Mouse (Mus musculus): Measurements from ENCODE around the gene Pam16. TPM values are rescaled to one million over a fixed set of nuclear protein-coding genes. Genes with fewer than 3 reads are reported as not detected.

Gene Pam16
- polyA plus RNA-seq, 1 experiment from 2014 or later = 81.9 TPM

GRCm38 (mm10) chr16:4606431-4607084 lies 18.2 kb downstream of the Pam16 start:
- no peak overlapping the region for H3K9ac ChIP-seq
- H3K4me2 ChIP-seq = no peak overlapping the region
- no peaks in the 10 kb centered on the region for H3K9me3 ChIP-seq (replicated peaks)
- 21% methylated on average over 5 of the region's 5 CpGs for WGBS (ENCODE audit: insufficient replicate concordance)
- H3K36me3 ChIP-seq = peaks cover 11% of the 10 kb centered on the region
- H3K4me3 ChIP-seq = no peak overlapping the region
- H3K27me3 ChIP-seq (replicated peaks) = no peaks in the 10 kb centered on the region
- 0 out of 2 replicates have a peak, but pooled peaks have one; percentile 6 for ATAC-seq
- no peak overlapping the region for H3K27ac ChIP-seq
- H3K4me1 ChIP-seq = peaks cover 62% of the 10 kb centered on the region

- Histone ChIP-seq H3K27ac (no peak overlapping the region), H3K4me3 (no peak overlapping the region), H3K9ac (no peak overlapping the region), H3K36me3 (0 out of 2 replicates have a peak, but pooled peaks cover 7% of the 10 kb centered on the region), H3K27me3 (replicated peaks) (no peaks in the 10 kb centered on the region), H3K4me2 (no peak overlapping the region), H3K9me3 (replicated peaks) (no peaks in the 10 kb centered on the region), H3K4me1 (peaks cover 71% of the 10 kb centered on the region)
- 73% methylated on average over 12 of the region's 13 CpGs for WGBS (ENCODE audit: insufficient replicate concordance)
- no peak for ATAC-seq
Measured at GRCm38 (mm10) chr16:4605514-4606131, 19.2 kb downstream of the Pam16 start.

- H3K4me2 ChIP-seq = no peak overlapping the region
- H3K4me1 ChIP-seq = peaks cover 71% of the 10 kb centered on the region
- no peak for ATAC-seq
- H3K27me3 ChIP-seq (replicated peaks) = no peaks in the 10 kb centered on the region
- no peak overlapping the region for H3K9ac ChIP-seq
- H3K4me3 ChIP-seq = no peak overlapping the region
- 0 out of 2 replicates have a peak, but pooled peaks cover 7% of the 10 kb centered on the region for H3K36me3 ChIP-seq
- peak overlapping the region; percentile 36; the same call in 1 of the 2 replicates for H3K27ac ChIP-seq
- 69% methylated on average over 11 of the region's 11 CpGs for WGBS (ENCODE audit: insufficient replicate concordance)
- H3K9me3 ChIP-seq (replicated peaks) = no peaks in the 10 kb centered on the region
Measured at GRCm38 (mm10) chr16:4604293-4604837, 20.4 kb downstream of the Pam16 start.

GRCm38 (mm10) chr16:4603453-4603837 lies 21.3 kb downstream of the Pam16 start:
- Histone ChIP-seq H3K4me3 (no peak overlapping the region), H3K9ac (no peak overlapping the region), H3K4me2 (no peak overlapping the region), H3K27ac (peak overlapping the region; percentile 36; the same call in 1 of the 2 replicates), H3K36me3 (0 out of 2 replicates have a peak, but pooled peaks cover under 1% of the 10 kb centered on the region), H3K27me3 (replicated peaks) (no peaks in the 10 kb centered on the region), H3K9me3 (replicated peaks) (no peaks in the 10 kb centered on the region), H3K4me1 (peaks cover 80% of the 10 kb centered on the region)
- 72% methylated on average over 1 of the region's 1 CpGs for WGBS (ENCODE audit: insufficient replicate concordance)
- ATAC-seq = no peak

GRCm38 (mm10) chr16:4602766-4603452 lies 21.9 kb downstream of the Pam16 start:
- WGBS (ENCODE audit: insufficient replicate concordance) = 61% methylated on average over 7 of the region's 7 CpGs
- no peak overlapping the region for H3K9ac ChIP-seq
- no peaks in the 10 kb centered on the region for H3K9me3 ChIP-seq (replicated peaks)
- H3K4me1 ChIP-seq = peaks cover 85% of the 10 kb centered on the region
- H3K4me3 ChIP-seq = no peak overlapping the region
- H3K4me2 ChIP-seq = no peak overlapping the region
- H3K27me3 ChIP-seq (replicated peaks) = 0 out of 2 replicates have a peak, but pooled peaks cover 2% of the 10 kb centered on the region
- no peaks in the 10 kb centered on the region for H3K36me3 ChIP-seq
- peak overlapping the region; percentile 51; the same call in 1 of the 2 replicates for H3K27ac ChIP-seq
- ATAC-seq = no peak

GRCm38 (mm10) chr16:4602189-4602588 lies 22.6 kb downstream of the Pam16 start:
- H3K27me3 ChIP-seq (replicated peaks) = 0 out of 2 replicates have a peak, but pooled peaks cover 6% of the 10 kb centered on the region
- whole genome bisulfite sequencing (ENCODE audit: insufficient replicate concordance) = 48% methylated on average over 3 of the region's 3 CpGs
- H3K4me1 ChIP-seq = peaks cover 86% of the 10 kb centered on the region
- no peak overlapping the region for H3K4me2 ChIP-seq
- peak; percentile 22; the same call in 1 of the 2 replicates for ATAC-seq
- H3K9ac ChIP-seq = no peak overlapping the region
- H3K36me3 ChIP-seq = no peaks in the 10 kb centered on the region
- H3K9me3 ChIP-seq (replicated peaks) = no peaks in the 10 kb centered on the region
- H3K27ac ChIP-seq = peak overlapping the region; percentile 51; the same call in 1 of the 2 replicates
- no peak overlapping the region for H3K4me3 ChIP-seq

- no peak for ATAC-seq
- H3K4me2 ChIP-seq = no peak overlapping the region
- H3K9ac ChIP-seq = no peak overlapping the region
- 59% methylated on average over 9 of the region's 9 CpGs for WGBS (ENCODE audit: insufficient replicate concordance)
- H3K9me3 ChIP-seq (replicated peaks) = no peaks in the 10 kb centered on the region
- H3K27me3 ChIP-seq (replicated peaks) = peaks cover 16% of the 10 kb centered on the region
- no peaks in the 10 kb centered on the region for H3K36me3 ChIP-seq
- H3K27ac ChIP-seq = no peak overlapping the region
- H3K4me1 ChIP-seq = peaks cover 82% of the 10 kb centered on the region
- H3K4me3 ChIP-seq = no peak overlapping the region
Measured at GRCm38 (mm10) chr16:4600701-4601310, 24.0 kb downstream of the Pam16 start.

- ATAC-seq = no peak
- Histone ChIP-seq H3K27ac (no peak overlapping the region), H3K4me2 (no peak overlapping the region), H3K9me3 (replicated peaks) (no peaks in the 10 kb centered on the region), H3K36me3 (no peaks in the 10 kb centered on the region), H3K4me1 (peaks cover 82% of the 10 kb centered on the region), H3K4me3 (no peak overlapping the region), H3K27me3 (replicated peaks) (peaks cover 28% of the 10 kb centered on the region), H3K9ac (no peak overlapping the region)
- WGBS (ENCODE audit: insufficient replicate concordance) = 63% methylated on average over 3 of the region's 3 CpGs
Measured at GRCm38 (mm10) chr16:4599616-4600015, 25.2 kb downstream of the Pam16 start.

- Histone ChIP-seq H3K27ac (no peak overlapping the region), H3K4me3 (no peak overlapping the region), H3K4me2 (no peak overlapping the region), H3K9me3 (replicated peaks) (no peaks in the 10 kb centered on the region), H3K9ac (no peak overlapping the region), H3K4me1 (peaks cover 82% of the 10 kb centered on the region), H3K36me3 (no peaks in the 10 kb centered on the region), H3K27me3 (replicated peaks) (peaks cover 34% of the 10 kb centered on the region)
- WGBS (ENCODE audit: insufficient replicate concordance) = 36% methylated on average over 6 of the region's 6 CpGs
- ATAC-seq = no peak
Measured at GRCm38 (mm10) chr16:4598891-4599543, 25.8 kb downstream of the Pam16 start.

- Histone ChIP-seq H3K4me1 (peaks cover 76% of the 10 kb centered on the region), H3K4me3 (no peak overlapping the region), H3K36me3 (no peaks in the 10 kb centered on the region), H3K9ac (no peak overlapping the region), H3K27me3 (replicated peaks) (peaks cover 44% of the 10 kb centered on the region), H3K9me3 (replicated peaks) (no peaks in the 10 kb centered on the region), H3K4me2 (no peak overlapping the region), H3K27ac (no peak overlapping the region)
- 75% methylated on average over 5 of the region's 5 CpGs for WGBS (ENCODE audit: insufficient replicate concordance)
- no peak for ATAC-seq
Measured at GRCm38 (mm10) chr16:4598041-4598440, 26.7 kb downstream of the Pam16 start.

- WGBS (ENCODE audit: insufficient replicate concordance) = 80% methylated on average over 6 of the region's 7 CpGs
Measured at GRCm38 (mm10) chr16:4597296-4597695, 27.5 kb downstream of the Pam16 start.

More at GRCm38 (mm10) chr16:4597296-4597695, 27.5 kb downstream of the Pam16 start:
- Histone ChIP-seq H3K4me3 (no peak overlapping the region), H3K9ac (no peak overlapping the region), H3K36me3 (no peaks in the 10 kb centered on the region), H3K27ac (no peak overlapping the region), H3K9me3 (replicated peaks) (no peaks in the 10 kb centered on the region), H3K27me3 (replicated peaks) (peaks cover 51% of the 10 kb centered on the region), H3K4me2 (no peak overlapping the region), H3K4me1 (peaks cover 68% of the 10 kb centered on the region)
- no peak for ATAC-seq

Measured in liver, embryonic 12.5 days (tissue).